Mouse (Mus musculus): ENCODE measurements around the gene Ubald2. TPM values are rescaled to one million over a fixed set of nuclear protein-coding genes. Genes with fewer than 3 reads are reported as not detected.
"Not testable (repeated sequence)": the region's sequence is repeated elsewhere in the genome, so short reads cannot be mapped to it uniquely, and the experiment has no call there.

The Ubald2 gene
- total RNA-seq, 1 experiment = 106 TPM

DNA sequence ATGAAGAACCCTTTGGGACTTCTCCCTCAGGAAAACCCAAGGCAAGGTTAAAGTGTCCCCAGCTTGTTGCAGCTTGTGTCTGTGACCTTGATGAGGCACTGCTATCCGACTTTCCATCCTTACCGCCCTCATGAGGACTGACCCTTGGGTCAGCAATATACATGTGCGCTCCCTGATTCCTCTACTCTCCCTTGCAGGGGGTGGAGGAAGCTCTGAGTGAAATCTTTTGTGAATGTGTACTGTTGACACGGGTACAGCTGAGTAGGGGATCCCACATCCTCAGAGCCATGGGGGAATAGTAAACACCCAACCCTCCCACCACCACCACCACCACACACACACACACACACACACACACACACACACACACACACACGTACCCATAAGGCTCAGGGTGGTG lies 29.4 kb downstream of the Ubald2 start:
- TF ChIP-seq HCFC1 (IDR thresholded peaks at IDR 0.05; ENCODE audit: borderline replicate concordance, insufficient read depth, low read length) (no peak), ZNF384 (IDR thresholded peaks at IDR 0.05; ENCODE audit: low read depth, low read length) (no peak), MAFK (IDR thresholded peaks at IDR 0.05; ENCODE audit: insufficient read depth, low read depth, low read length) (no peak), CHD2 (IDR thresholded peaks at IDR 0.05; ENCODE audit: low read depth, low read length) (no peak), ZC3H11A (IDR thresholded peaks at IDR 0.05; ENCODE audit: borderline replicate concordance, low read depth, low read length) (no peak)
- in situ Hi-C loops (cut with MboI; ENCODE audit: low sequenced_read_pairs in 2 of 2, unreplicated experiment in 2 of 2) = no loop called here
- Histone ChIP-seq H3K9ac (ENCODE audit: insufficient read depth, low read depth, low read length, poor library complexity, severe bottlenecking) (no peak overlapping the region), H3K9me3 (ENCODE audit: control insufficient read depth, insufficient read depth, low read depth, low read length) (no peaks in the 10 kb centered on the region), H3K36me3 (ENCODE audit: control insufficient read depth, insufficient read depth, low read length, poor library complexity, severe bottlenecking) (no peaks in the 10 kb centered on the region), H3K4me1 (ENCODE audit: control insufficient read depth in 2 of 2, insufficient read depth in 2 of 2, low read length in 2 of 2, poor library complexity in 1 of 2) (peaks cover 2 to 13% of the 10 kb centered on the region in 2 experiments; a peak in 2 of 4 replicates), H3K4me3 (ENCODE audit: insufficient read depth in 1 of 2, low read depth in 1 of 2, low read length in 2 of 2, poor library complexity in 1 of 2, severe bottlenecking in 1 of 2) (no peak overlapping the region), H3K27ac (ENCODE audit: insufficient read depth, low read depth, low read length, poor library complexity, severe bottlenecking) (no peak overlapping the region)
- no peak for DNase-seq (ENCODE audit: low read depth, low spot score)

DNA sequence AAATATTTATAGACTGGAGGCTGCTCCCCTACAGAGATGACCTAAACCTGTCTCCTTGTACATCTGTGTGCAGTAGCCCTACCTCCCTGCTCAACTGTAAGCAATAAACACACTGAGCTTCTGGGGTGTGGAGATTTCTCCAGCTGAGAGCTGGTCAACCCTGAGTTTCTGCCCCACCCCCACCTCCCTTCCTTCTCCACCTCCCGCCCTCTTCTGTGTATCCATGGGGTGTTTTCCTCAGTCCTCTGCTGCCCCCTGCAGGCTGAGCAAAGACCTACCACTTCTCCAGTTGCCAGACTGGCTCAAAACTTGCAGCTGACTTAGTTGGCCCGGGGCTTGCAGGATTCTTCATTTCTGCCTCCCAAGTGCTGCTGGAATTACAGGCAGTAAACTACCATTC lies 29.9 kb downstream of the Ubald2 start:
- Histone ChIP-seq H3K36me3 (ENCODE audit: control insufficient read depth, insufficient read depth, low read length, poor library complexity, severe bottlenecking) (no peaks in the 10 kb centered on the region), H3K9me3 (ENCODE audit: control insufficient read depth, insufficient read depth, low read depth, low read length) (no peaks in the 10 kb centered on the region), H3K27ac (ENCODE audit: insufficient read depth, low read depth, low read length, poor library complexity, severe bottlenecking) (no peak overlapping the region), H3K4me3 (ENCODE audit: insufficient read depth in 1 of 2, low read depth in 1 of 2, low read length in 2 of 2, poor library complexity in 1 of 2, severe bottlenecking in 1 of 2) (no peak overlapping the region), H3K9ac (ENCODE audit: insufficient read depth, low read depth, low read length, poor library complexity, severe bottlenecking) (no peak overlapping the region), H3K4me1 (ENCODE audit: control insufficient read depth in 2 of 2, insufficient read depth in 2 of 2, low read length in 2 of 2, poor library complexity in 1 of 2) (peaks cover 2 to 13% of the 10 kb centered on the region in 2 experiments; a peak in 2 of 4 replicates)
- in situ Hi-C loops (cut with MboI; ENCODE audit: low sequenced_read_pairs in 2 of 2, unreplicated experiment in 2 of 2) = no loop called here
- DNase-seq (ENCODE audit: low read depth, low spot score) = peak; percentile 85
- TF ChIP-seq ZNF384 (IDR thresholded peaks at IDR 0.05; ENCODE audit: low read depth, low read length) (no peak), CHD2 (IDR thresholded peaks at IDR 0.05; ENCODE audit: low read depth, low read length) (no peak), HCFC1 (IDR thresholded peaks at IDR 0.05; ENCODE audit: borderline replicate concordance, insufficient read depth, low read length) (no peak), ZC3H11A (IDR thresholded peaks at IDR 0.05; ENCODE audit: borderline replicate concordance, low read depth, low read length) (peak; percentile 74), MAFK (IDR thresholded peaks at IDR 0.05; ENCODE audit: insufficient read depth, low read depth, low read length) (no peak)

DNA sequence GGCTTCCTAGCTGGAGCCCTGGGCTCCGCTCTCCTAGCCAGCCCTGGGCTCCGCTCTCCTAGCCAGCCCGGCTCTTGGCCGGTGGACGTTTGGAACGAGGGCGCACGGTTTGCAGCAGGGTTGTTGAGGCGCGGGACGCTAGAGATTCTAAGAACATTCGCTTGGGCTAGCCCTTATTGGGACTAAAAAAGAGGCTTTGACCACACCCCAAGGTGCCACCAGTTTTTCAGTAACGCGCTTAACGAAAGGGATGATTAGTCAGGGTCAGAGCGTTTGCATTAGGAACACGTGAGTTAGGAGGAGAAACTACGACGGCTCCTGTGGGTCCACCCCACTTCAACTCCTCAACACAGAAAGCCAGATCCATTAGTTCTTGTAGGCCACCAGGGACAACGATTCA lies 32.2 kb downstream of the Ubald2 start, which contains the start of gene Qrich2:
Gene Qrich2, minus strand, starts transcription at position 101 of the 400 bp plus-strand sequence.
- peaks cover 9% of the 10 kb centered on the region for H3K36me3 ChIP-seq (ENCODE audit: control insufficient read depth, insufficient read depth, low read length, poor library complexity, severe bottlenecking)
- H3K9me3 ChIP-seq (ENCODE audit: control insufficient read depth, insufficient read depth, low read depth, low read length) = no peaks in the 10 kb centered on the region
- TF ChIP-seq MAFK (IDR thresholded peaks at IDR 0.05; ENCODE audit: insufficient read depth, low read depth, low read length) (no peak), CHD2 (IDR thresholded peaks at IDR 0.05; ENCODE audit: low read depth, low read length) (no peak), HCFC1 (IDR thresholded peaks at IDR 0.05; ENCODE audit: borderline replicate concordance, insufficient read depth, low read length) (no peak), ZC3H11A (IDR thresholded peaks at IDR 0.05; ENCODE audit: borderline replicate concordance, low read depth, low read length) (no peak), ZNF384 (IDR thresholded peaks at IDR 0.05; ENCODE audit: low read depth, low read length) (no peak)
- no peak within 1 kb of the TSS for H3K27ac ChIP-seq (ENCODE audit: insufficient read depth, low read depth, low read length, poor library complexity, severe bottlenecking)
- H3K4me3 ChIP-seq (ENCODE audit: insufficient read depth in 1 of 2, low read depth in 1 of 2, low read length in 2 of 2, poor library complexity in 1 of 2, severe bottlenecking in 1 of 2) = 0 out of 4 replicates have a peak within 1 kb of the TSS, but pooled peaks of 1 of the 2 experiments have one; percentile 12
- peaks cover 2 to 10% of the 10 kb centered on the region in 2 experiments; a peak in 1 of 4 replicates for H3K4me1 ChIP-seq (ENCODE audit: control insufficient read depth in 2 of 2, insufficient read depth in 2 of 2, low read length in 2 of 2, poor library complexity in 1 of 2)
- DNase-seq (ENCODE audit: low read depth, low spot score) = no peak
- in situ Hi-C loops (cut with MboI; ENCODE audit: low sequenced_read_pairs in 2 of 2, unreplicated experiment in 2 of 2) = no loop called here
- H3K9ac ChIP-seq (ENCODE audit: insufficient read depth, low read depth, low read length, poor library complexity, severe bottlenecking) = no peak within 1 kb of the TSS

DNA sequence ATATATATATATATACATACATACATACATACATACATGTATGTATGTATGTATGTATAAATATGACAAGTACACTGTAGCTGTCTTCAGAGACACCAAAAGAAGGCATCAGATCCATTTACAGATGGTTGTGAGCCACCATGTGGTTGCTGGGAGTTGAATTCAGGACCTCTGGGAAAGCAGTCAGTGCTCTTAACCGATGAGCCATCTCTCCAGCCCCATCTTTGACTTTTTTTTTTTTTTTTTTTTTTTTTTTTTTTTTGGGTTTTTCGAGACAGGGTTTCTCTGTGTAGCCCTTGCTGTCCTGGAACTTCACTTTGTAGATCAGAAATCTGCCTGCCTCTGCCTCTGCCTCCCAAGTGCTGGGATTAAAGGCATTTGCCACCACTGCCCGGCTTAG lies 34.4 kb downstream of the Ubald2 start:
- H3K27ac ChIP-seq (ENCODE audit: insufficient read depth, low read depth, low read length, poor library complexity, severe bottlenecking); H3K4me3 ChIP-seq (ENCODE audit: insufficient read depth in 1 of 2, low read depth in 1 of 2, low read length in 2 of 2, poor library complexity in 1 of 2, severe bottlenecking in 1 of 2); H3K9ac ChIP-seq (ENCODE audit: insufficient read depth, low read depth, low read length, poor library complexity, severe bottlenecking); DNase-seq (ENCODE audit: low read depth, low spot score); in situ Hi-C loops (cut with MboI; ENCODE audit: low sequenced_read_pairs in 2 of 2, unreplicated experiment in 2 of 2); H3K4me1 ChIP-seq (ENCODE audit: control insufficient read depth in 2 of 2, insufficient read depth in 2 of 2, low read length in 2 of 2, poor library complexity in 1 of 2); H3K9me3 ChIP-seq (ENCODE audit: control insufficient read depth, insufficient read depth, low read depth, low read length): not testable (repeated sequence)
- peaks cover 27% of the 10 kb centered on the region for H3K36me3 ChIP-seq (ENCODE audit: control insufficient read depth, insufficient read depth, low read length, poor library complexity, severe bottlenecking)

DNA sequence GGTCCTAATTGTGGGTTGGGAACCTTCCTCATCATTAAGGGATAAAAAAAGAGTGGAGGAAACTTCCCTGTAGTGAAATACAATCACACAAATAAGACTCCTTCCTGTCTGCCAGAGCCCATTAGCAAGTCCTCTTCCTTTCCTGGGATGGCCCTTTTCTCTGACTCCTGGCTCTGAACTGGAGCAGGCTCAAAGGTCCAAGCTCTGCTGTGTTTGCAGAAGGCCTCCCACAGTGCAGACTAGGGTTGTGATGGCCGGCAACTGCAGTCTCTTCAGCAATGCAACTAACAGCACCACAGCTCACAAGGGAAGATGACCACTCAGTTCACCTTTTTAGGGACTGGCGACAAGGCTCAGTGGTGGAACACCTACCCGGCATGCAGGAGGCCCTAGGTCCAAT lies 36.4 kb downstream of the Ubald2 start:
- Histone ChIP-seq H3K4me1 (ENCODE audit: control insufficient read depth in 2 of 2, insufficient read depth in 2 of 2, low read length in 2 of 2, poor library complexity in 1 of 2) (peaks cover 0 to 6% of the 10 kb centered on the region in 2 experiments; a peak in 2 of 4 replicates), H3K27ac (ENCODE audit: insufficient read depth, low read depth, low read length, poor library complexity, severe bottlenecking) (no peak overlapping the region)
- in situ Hi-C loops (cut with MboI; ENCODE audit: low sequenced_read_pairs in 2 of 2, unreplicated experiment in 2 of 2) = no loop called here

More for the DNA sequence above, 36.4 kb downstream of the Ubald2 start:
- Histone ChIP-seq H3K9ac (ENCODE audit: insufficient read depth, low read depth, low read length, poor library complexity, severe bottlenecking) (no peak overlapping the region), H3K9me3 (ENCODE audit: control insufficient read depth, insufficient read depth, low read depth, low read length) (no peaks in the 10 kb centered on the region), H3K4me3 (ENCODE audit: insufficient read depth in 1 of 2, low read depth in 1 of 2, low read length in 2 of 2, poor library complexity in 1 of 2, severe bottlenecking in 1 of 2) (no peak overlapping the region), H3K36me3 (ENCODE audit: control insufficient read depth, insufficient read depth, low read length, poor library complexity, severe bottlenecking) (peaks cover 40% of the 10 kb centered on the region)
- TF ChIP-seq ZC3H11A (IDR thresholded peaks at IDR 0.05; ENCODE audit: borderline replicate concordance, low read depth, low read length) (no peak), CHD2 (IDR thresholded peaks at IDR 0.05; ENCODE audit: low read depth, low read length) (no peak), HCFC1 (IDR thresholded peaks at IDR 0.05; ENCODE audit: borderline replicate concordance, insufficient read depth, low read length) (no peak), MAFK (IDR thresholded peaks at IDR 0.05; ENCODE audit: insufficient read depth, low read depth, low read length) (no peak), ZNF384 (IDR thresholded peaks at IDR 0.05; ENCODE audit: low read depth, low read length) (no peak)
- no peak for DNase-seq (ENCODE audit: low read depth, low spot score)
